Mouse (Mus musculus) forelimb bud, embryonic 11.5 days (tissue): ENCODE results near the gene Slc2a12.

Experiments
- DNase-seq: peaks from one replicate; pipeline ENCODE4 v3.0.0-alpha.2; 2012; ENCODE audit warnings: low read depth, low spot score

Gene Slc2a12

GRCm38 (mm10) chr10:22728257-22728656 lies 83.4 kb downstream of the Slc2a12 start:
- no peak for DNase-seq

- DNase-seq, result peak; percentile 13
These were observed 85.6 kb downstream of the Slc2a12 start for GRCm38 (mm10) chr10:22730266-22730991.

- no peak for DNase-seq
These were observed 86.1 kb downstream of the Slc2a12 start for GRCm38 (mm10) chr10:22730992-22731271.

GRCm38 (mm10) chr10:22731272-22732093 lies 86.7 kb downstream of the Slc2a12 start, which contains the start of gene Tbpl1:
Tbpl1 (minus strand) TSS chr10:22731938.
- peak; percentile 92 for DNase-seq

GRCm38 (mm10) chr10:22732181-22732580 lies 87.4 kb downstream of the Slc2a12 start:
- DNase-seq, result no peak

- DNase-seq, result no peak
These were observed 101.1 kb downstream of the Slc2a12 start for GRCm38 (mm10) chr10:22745922-22746321.

- DNase-seq, result no peak
These were observed 101.8 kb downstream of the Slc2a12 start for GRCm38 (mm10) chr10:22746334-22747322.

- DNase-seq, result no peak
These were observed 106.4 kb downstream of the Slc2a12 start for GRCm38 (mm10) chr10:22751175-22751682.
